Mouse (Mus musculus) right cerebral cortex, postnatal 10 days (tissue): Measurements from ENCODE around the gene Olfr1493-ps1.

Experiments
- DNase-seq, 2 experiments: peaks; one replicate each; pipeline ENCODE4 v3.0.0; 2021; ENCODE audit warnings: low spot score in 2 of 2

Olfr1493-ps1 gene

DNA sequence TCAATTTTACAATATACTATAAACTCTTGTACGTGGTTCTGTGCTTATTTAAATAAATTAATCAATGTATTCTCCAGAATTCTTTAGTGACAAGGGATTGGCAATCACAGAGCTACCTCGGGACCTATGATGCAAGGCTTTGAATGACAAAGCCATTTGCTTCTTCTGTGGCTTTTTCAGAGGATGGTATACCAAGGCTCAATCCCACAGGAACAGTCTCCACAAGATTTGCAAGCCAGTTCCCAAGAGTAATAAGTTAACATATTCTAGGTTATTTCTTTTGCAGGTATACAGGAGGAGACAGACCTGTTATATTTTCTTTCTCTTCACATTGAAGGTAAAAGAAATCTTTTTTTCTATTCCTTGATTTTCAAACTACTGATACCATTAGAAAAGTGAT lies at the start of gene Olfr1493-ps1:
Gene Olfr1493-ps1, plus strand, starts transcription at position 301 of the 400 bp plus-strand sequence.
- no peak for DNase-seq

GRCm38 (mm10) chr19:13696968-13697367 lies 26.1 kb upstream of the Olfr1493-ps1 start, which contains the start of gene Olfr1491:
Gene Olfr1491, plus strand, starts transcription at chr19:13697268.
- DNase-seq, result no peak

- DNase-seq, result no peak
Observed at GRCm38 (mm10) chr19:13739428-13739827, 16.4 kb downstream of the Olfr1493-ps1 start, which contains the start of gene Olfr1494. Gene Olfr1494, plus strand, starts transcription at chr19:13739728.

- no peak for DNase-seq
Observed at GRCm38 (mm10) chr19:13749366-13749765, 26.3 kb downstream of the Olfr1493-ps1 start.

- no peak for DNase-seq
Observed at GRCm38 (mm10) chr19:13764306-13764705, 41.2 kb downstream of the Olfr1493-ps1 start, which contains the start of gene Olfr1495. Gene Olfr1495, plus strand, starts transcription at chr19:13764606.

GRCm38 (mm10) chr19:13768565-13769276 lies 45.6 kb downstream of the Olfr1493-ps1 start:
- DNase-seq, result no peak

- no peak for DNase-seq
Observed at GRCm38 (mm10) chr19:13777578-13777977, 54.5 kb downstream of the Olfr1493-ps1 start, which contains the start of gene Olfr1496. Gene Olfr1496, plus strand, starts transcription at chr19:13777878.
